Mouse (Mus musculus) brown adipose tissue, adult 24 weeks (tissue): ENCODE measurements around the gene Rab23. TPM values are rescaled to one million over a fixed set of nuclear protein-coding genes. Genes with fewer than 3 reads are reported as not detected.
"Not testable (repeated sequence)": the region's sequence is repeated elsewhere in the genome, so short reads cannot be mapped to it uniquely, and the experiment has no call there.

Experiments
- H3K27ac ChIP-seq: fragments of 200-500 bp; replicated peaks from 2 replicates; pipeline ENCODE4 v1.5.1; 2012; ENCODE audit warnings: low read depth, mild to moderate bottlenecking, low read length
- H3K4me1 ChIP-seq: fragments of 200-500 bp; 2 replicates; pipeline ENCODE4 v1.6.1; 2012; ENCODE audit warnings: low read length, mixed read lengths; ENCODE audit not compliant: control insufficient read depth, insufficient read depth, insufficient read length
- H3K4me3 ChIP-seq: fragments of 200-500 bp; 2 replicates; pipeline ENCODE4 v1.5.1; 2012; ENCODE audit warnings: low read depth, mild to moderate bottlenecking, low read length, moderate library complexity; ENCODE audit not compliant: insufficient read depth
- polyA plus RNA-seq: library from polyadenylated mRNA; stranded (reverse); fragments of >200 nt; gene quantifications from 2 replicates; pipeline ENCODE4 v1.2.4, GENCODE M21; 2012; ENCODE audit not compliant: missing spikeins, insufficient read depth, insufficient read length

Rab23 gene
- polyA plus RNA-seq, 1 experiment: 6.1 TPM

DNA sequence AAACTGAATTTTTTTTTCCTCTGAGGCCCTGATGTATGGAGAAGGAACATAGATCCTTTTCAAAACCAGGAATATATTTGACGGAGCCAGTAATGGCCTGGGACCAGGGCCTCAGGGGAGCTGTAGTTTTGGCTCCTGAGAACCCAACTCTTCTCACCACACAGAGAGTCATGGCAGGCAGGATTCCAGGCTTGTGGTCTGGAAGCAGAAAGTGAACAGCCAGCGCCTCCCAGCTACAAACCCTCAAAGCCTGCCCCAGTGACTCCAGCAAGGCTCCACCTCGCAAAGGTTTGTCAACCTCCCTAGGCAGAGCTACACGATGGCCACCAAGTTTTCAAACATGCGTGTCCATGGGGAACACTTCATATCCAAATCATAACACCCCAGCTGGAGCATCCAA is 7.7 kb upstream of the Rab23 start:
- H3K4me1 ChIP-seq: no peaks in the 10 kb centered on the region
- no peak overlapping the region for H3K27ac ChIP-seq
- H3K4me3 ChIP-seq: no peak overlapping the region

DNA sequence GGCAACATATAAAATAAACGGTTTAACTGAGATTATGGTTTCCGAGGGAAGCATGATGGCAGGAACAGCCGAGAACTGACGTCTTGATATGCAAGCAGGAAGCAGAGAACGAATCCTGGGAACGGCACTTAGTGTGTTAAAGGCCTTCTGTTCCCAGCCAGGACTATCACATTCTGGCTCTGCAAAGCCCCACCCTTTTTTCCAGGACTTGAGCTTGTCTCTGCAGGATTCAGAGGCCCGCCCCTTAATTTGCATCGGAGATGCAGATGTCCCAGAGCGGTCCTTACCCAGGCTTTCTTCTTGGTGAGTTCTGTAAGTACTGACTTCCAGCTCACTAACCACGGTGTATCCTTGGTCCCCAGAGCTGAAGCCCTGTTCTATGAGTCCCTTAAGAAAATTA is 4.9 kb upstream of the Rab23 start:
- Histone ChIP-seq H3K4me3 (no peak overlapping the region), H3K27ac (no peak overlapping the region), H3K4me1 (no peaks in the 10 kb centered on the region)

DNA sequence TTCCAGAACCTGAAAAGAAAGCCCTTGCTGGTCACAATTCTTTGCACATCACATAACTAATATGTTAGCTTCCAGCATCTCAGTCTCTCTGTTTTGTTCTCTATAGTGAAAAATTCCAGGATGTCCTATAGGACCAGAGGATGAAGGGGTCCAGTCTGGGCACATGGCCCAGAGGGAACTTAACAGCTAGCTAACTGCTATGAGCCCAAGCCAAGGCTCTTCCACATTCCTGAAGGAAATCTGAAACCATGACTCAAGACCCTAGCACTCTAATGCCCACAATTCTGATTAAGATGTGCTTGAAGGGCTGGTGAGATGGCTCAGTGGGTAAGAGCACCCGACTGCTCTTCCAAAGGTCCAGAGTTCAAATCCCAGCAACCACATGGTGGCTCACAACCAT is 2.1 kb upstream of the Rab23 start:
- H3K4me1 ChIP-seq: peaks cover 5% of the 10 kb centered on the region; the same call in 1 of the 2 replicates
- no peak overlapping the region for H3K27ac ChIP-seq
- no peak overlapping the region for H3K4me3 ChIP-seq

DNA sequence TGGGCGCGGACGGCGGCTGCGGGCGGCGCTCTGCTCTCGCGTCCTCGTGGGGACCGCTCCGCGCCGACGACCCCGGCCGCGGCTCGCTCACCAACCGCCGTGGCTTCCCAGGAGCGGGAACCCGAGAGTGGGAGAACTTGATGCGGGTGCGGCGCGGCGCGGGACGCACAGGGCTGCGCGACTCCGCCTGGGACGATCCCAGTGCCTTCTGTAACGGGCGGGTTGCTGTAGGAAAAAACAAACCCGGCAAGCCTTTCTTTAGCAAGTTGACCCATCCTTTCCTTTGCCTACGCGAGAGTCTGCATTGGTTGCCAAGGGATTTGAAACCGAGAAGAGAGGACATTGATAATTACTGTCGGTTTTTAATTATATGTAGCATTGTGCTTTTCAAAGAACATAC is 544 bp downstream of the Rab23 start:
- Histone ChIP-seq H3K4me3 (peak overlapping the region; percentile 90), H3K27ac (no peak overlapping the region), H3K4me1 (peaks cover 5% of the 10 kb centered on the region; the same call in 1 of the 2 replicates)

DNA sequence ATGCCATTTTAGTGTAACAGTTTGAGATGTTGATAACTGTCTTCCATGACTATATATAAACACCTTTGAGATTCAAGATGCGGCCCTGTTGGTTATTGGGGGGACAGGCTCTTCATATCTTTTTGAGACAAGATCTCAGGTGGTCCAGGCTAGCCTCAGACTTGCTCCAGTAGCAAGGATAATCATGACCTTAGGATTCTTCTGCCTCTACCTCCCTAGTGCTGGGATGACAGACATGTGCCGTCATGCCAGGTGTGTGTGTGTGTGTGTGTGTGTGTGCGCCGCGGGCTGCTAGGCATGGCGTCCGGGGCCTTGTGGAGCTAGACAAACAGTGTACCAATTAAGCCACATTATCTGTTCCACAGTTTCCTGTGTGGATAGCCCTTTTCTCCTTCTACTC is 1.3 kb downstream of the Rab23 start:
- Histone ChIP-seq H3K27ac (no peak overlapping the region), H3K4me3 (peak overlapping the region; percentile 27), H3K4me1 (peaks cover 5% of the 10 kb centered on the region; the same call in 1 of the 2 replicates)

DNA sequence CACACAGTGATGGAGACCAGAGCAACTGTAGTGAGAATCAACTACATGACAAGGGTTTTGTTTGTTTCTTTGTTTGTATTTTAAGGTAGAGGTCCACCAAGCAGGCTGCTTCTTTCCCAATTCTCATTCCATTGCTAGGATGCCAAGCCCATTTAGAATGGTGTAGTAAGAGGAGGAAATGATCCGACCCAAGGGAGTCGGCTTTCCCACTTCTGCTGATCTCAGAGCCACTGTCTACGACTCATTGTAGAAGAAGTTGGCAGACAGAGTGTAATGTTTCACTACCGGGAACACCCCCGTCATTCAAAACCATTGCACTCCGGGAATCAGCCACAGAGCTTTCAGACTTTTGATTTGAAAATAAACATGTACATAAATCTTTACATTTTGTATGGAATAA is 4.8 kb downstream of the Rab23 start:
- H3K27ac ChIP-seq: no peak overlapping the region
- H3K4me1 ChIP-seq: peaks cover 5% of the 10 kb centered on the region; the same call in 1 of the 2 replicates
- no peak overlapping the region for H3K4me3 ChIP-seq

DNA sequence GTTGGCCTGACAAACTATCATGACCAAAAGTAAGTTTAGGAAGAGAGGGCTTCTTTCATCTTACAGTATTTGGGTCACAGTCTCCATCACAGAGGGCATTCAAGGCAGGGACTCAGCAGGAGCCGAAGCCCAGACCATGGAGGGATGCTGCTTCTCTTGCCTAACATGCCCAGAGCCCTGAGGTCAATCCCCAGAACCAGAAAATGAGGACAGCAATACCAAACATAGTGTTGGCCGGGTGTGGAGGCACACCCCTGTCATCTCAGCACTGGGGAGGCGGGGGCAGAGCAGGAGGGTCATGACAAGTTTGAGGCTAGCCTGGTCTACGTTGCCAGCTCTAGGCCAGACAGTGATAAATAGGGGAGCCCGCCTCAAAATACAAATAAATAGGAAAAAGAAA is 5.4 kb downstream of the Rab23 start:
- Histone ChIP-seq H3K27ac (no peak overlapping the region), H3K4me3 (no peak overlapping the region), H3K4me1 (peaks cover 5% of the 10 kb centered on the region; the same call in 1 of the 2 replicates)

DNA sequence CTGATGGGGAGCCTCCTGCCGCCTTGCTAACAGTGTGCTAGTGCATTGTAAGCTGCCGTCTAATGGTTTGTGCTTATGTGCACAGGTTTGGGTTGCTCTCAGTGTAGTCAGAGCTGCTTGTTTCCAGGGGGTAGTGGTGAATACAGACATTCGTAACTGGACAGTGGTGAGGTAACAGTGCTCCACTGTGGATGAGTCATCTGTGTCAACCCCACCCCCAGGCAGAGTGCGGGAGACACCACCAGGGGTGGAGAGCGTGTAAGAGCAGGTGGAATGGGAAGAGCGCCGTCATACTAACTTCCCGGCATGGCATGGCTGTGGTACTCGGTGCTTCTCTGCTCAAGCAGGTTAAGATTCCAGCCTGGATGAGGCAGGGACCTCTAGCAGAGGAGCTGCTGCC is 13.4 kb downstream of the Rab23 start:
- Histone ChIP-seq H3K27ac (no peak overlapping the region), H3K4me1 (no peaks in the 10 kb centered on the region), H3K4me3 (no peak overlapping the region)

DNA sequence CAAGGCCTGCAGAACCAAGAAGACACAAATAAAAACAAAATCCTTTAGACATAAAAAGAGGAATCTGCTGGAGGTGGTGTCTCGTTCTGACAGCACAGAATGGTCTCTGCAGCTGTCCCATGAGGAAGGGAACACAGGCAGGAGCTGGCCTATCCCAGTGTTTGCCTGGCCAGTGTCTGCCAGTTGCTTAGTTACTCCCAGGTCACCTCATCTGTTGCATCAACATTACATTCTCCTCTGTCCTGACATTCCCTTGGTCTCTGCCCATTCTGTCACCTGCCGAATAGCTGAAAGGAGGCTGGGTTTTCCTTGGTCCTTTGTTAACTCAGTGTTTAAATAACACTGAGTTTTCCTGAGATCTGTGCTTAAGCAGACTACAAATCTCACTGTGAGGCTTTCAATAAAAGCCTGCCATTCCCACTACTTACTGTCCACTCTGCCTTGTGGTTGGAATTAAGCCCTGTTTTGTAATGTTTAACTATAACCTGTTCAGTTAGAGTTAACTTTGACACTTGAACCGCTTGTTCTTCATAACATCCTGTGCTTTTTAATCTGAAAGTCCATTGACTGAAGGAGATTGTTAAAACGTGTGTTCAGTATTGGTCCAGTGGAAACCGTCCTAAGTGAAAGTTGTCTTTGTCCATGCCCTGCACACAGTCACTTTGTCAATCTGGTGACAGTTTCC is 14.5 kb downstream of the Rab23 start:
- no peaks in the 10 kb centered on the region for H3K4me1 ChIP-seq
- no peak overlapping the region for H3K4me3 ChIP-seq
- no peak overlapping the region for H3K27ac ChIP-seq

DNA sequence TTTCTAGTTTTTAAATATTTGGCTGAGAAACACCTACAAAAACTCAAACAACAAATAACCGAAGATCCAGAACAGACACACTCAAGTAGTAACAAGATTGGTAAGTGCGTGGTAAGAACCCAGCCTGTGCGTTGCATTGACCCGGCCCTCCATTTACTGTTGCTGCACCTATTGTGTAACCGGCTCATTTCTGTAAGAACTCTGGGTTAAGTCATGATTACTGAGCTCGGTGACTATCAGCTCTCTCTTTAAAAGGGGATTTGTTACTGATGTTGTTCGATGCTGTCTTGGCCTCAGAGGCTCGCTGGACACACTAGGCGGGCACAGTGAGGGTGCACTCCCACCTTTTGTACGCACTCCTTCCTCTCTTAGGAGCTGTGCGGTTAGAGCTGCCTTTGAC is 18.6 kb downstream of the Rab23 start:
- Histone ChIP-seq H3K4me1 (no peaks in the 10 kb centered on the region), H3K4me3 (no peak overlapping the region), H3K27ac (no peak overlapping the region)

DNA sequence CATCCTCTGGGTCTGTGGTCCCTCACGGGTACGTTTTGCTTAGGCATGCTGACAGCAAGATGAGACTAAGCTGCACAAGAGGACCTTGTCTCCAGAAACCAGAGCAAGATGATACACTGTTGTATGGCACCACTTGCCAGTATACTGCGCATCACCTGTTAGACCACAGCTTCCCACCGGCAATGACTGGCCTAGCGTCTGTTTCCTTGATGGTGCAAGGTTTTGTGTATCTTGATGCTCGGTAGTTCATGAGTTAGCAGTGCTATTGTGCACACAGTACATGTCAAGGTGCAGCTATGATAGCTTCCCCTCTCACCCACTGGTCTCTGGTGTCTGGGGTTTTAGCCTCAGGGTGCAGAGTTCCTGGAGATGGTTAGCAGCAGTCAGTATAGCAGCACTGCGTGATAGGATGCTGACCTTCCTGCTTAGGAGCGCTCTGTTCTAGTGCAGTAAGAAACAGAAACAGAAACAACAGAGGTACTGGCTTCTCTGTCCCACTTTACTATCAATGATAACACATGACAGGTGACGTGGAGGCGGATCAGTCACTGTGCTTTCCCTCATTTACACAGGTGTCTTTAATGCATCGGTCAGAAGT is 19.1 kb downstream of the Rab23 start:
- no peaks in the 10 kb centered on the region for H3K4me1 ChIP-seq

DNA sequence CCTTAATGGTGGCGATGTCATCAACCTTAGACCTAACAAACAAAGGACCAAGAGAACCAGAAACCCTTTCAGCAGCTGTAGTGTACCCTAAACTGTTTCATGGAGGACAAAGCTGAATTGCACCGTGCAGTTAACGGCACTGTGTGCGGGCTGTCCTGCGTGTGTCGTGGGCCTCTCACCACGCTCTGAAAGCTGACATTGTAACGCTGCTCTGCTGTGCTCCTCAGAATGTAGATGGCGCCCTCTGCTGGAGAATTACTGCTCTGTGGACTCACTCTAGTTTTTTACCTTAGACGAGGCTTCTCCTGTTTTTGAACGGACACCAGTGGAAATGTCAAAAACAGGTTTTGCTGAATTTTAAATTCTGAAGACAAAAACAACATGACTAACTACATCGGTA is 19.6 kb downstream of the Rab23 start:
- no peak overlapping the region for H3K4me3 ChIP-seq

More for the DNA sequence above, 19.1 kb downstream of the Rab23 start:
- no peak overlapping the region for H3K27ac ChIP-seq
- no peak overlapping the region for H3K4me3 ChIP-seq

DNA sequence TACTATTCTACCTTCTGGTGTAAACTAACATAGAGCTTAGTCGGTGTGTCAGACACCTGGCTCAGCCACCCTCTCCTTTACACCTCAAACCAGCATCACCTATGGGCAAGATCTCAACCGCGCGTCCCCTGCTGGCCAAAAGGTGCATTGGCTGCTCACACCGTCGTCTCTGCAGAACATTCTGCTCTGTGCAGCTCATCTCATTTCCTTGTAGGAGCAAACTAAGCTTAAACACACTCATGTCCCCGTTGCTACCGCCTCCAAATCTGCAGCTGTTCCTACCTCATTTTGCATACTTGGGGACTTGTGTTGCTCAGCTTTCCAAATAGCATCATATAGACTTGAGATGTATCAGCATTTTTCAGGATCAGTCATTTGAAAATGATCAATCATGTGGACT is 23.2 kb downstream of the Rab23 start:
- H3K4me1 ChIP-seq: no peaks in the 10 kb centered on the region
- no peak overlapping the region for H3K4me3 ChIP-seq

More for the DNA sequence above, 19.6 kb downstream of the Rab23 start:
- H3K4me1 ChIP-seq: no peaks in the 10 kb centered on the region
- H3K27ac ChIP-seq: no peak overlapping the region

DNA sequence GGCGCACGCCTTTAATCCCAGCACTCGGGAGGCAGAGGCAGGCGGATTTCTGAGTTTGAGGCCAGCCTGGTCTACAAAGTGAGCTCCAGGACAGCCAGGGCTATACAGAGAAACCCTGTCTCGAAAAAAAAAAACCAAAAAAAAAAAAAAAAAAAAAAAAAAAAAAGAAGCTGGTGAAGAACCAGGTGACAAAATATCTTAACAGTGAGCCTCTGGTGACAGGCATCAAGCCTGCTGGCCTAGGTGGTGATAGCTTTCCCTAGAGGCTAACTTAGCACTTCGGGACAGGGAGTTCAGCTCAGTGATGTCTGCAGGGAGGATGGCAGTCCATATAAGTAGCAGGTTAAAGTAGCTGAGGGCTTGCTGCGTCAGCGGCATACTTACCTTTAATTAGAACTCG is 25.1 kb downstream of the Rab23 start:
- not testable (repeated sequence) for H3K4me3 ChIP-seq, H3K27ac ChIP-seq, H3K4me1 ChIP-seq

More for the DNA sequence above, 23.2 kb downstream of the Rab23 start:
- no peak overlapping the region for H3K27ac ChIP-seq

DNA sequence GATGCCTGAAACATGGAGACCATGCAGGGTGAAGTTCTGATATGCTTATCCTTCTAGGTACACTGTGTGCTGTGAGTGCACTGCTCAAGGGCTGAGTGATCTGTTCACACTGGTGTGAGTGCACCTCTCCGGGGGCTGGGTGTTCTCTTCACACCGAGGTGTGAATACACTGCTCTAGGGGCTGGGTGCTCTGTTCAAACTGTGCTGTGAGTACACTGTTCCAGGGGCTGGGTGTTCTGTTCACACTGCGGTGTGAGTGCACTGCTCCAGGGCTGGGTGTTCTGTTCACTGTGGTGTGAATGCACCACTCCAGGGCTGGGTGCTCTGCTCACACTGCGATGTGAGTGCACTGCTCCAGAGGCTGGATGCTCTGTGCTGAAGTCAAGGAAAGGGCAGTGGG is 26.2 kb downstream of the Rab23 start:
- Histone ChIP-seq H3K4me1 (no peaks in the 10 kb centered on the region), H3K27ac (no peak overlapping the region), H3K4me3 (no peak overlapping the region)

DNA sequence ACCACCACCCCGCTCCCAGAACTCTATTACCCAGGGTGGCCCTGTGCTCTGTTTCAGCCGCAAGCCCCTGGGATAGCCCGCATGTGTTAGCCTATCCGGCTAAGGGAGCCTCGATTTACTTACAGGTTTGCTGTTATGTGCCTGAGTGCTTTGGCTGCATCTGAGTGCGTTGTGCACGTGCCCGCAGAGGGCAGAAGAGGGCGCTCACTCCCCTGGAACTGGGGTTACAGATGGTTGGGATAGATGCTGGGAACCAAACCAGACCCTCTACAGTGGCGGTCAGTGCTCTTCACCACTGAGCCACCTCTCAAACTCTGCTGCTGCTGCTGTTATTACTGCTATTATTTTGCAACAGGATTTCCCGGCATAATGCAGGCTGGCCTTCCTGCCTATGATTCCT is 29.4 kb downstream of the Rab23 start:
- H3K4me3 ChIP-seq: no peak overlapping the region
- no peak overlapping the region for H3K27ac ChIP-seq
- H3K4me1 ChIP-seq: no peaks in the 10 kb centered on the region
